In genomic region chr3:6819332-6819731, GRCm38 (mm10) we compare ENCODE assay signal across 16 mouse cellular contexts.
"Had no signal": no experiment of that assay in that cellular context is flagged by ENCODE, and none has a peak within 500 bp of the region (broad histone marks: within the 10 kb centered on the region; RNA-seq: fewer than 3 reads in every experiment).

No protein-coding gene starts in this region.

- H3K27ac ChIP-seq: intestine, embryonic 15.5 days; kidney, embryonic 15.5 days; limb, embryonic 15.5 days; liver, embryonic 12.5 days; lung, embryonic 15.5 days; neural tube, embryonic 12.5 days had no signal

- H3K9me3 ChIP-seq: intestine, embryonic 15.5 days; kidney, embryonic 15.5 days; limb, embryonic 15.5 days; liver, embryonic 12.5 days; lung, embryonic 15.5 days; neural tube, embryonic 12.5 days had no signal

- H3K4me2 ChIP-seq: intestine, embryonic 15.5 days; kidney, embryonic 15.5 days; limb, embryonic 15.5 days; liver, embryonic 12.5 days; lung, embryonic 15.5 days; neural tube, embryonic 12.5 days had no signal

- H3K9ac ChIP-seq: intestine, embryonic 15.5 days; kidney, embryonic 15.5 days; limb, embryonic 15.5 days; liver, embryonic 12.5 days; lung, embryonic 15.5 days; neural tube, embryonic 12.5 days had no signal

- H3K4me1 ChIP-seq: intestine, embryonic 15.5 days; kidney, embryonic 15.5 days; limb, embryonic 15.5 days; liver, embryonic 12.5 days; lung, embryonic 15.5 days; neural tube, embryonic 12.5 days had no signal

- H3K36me3 ChIP-seq: intestine, embryonic 15.5 days; kidney, embryonic 15.5 days; limb, embryonic 15.5 days; liver, embryonic 12.5 days; lung, embryonic 15.5 days; neural tube, embryonic 12.5 days had no signal

- H3K27me3 ChIP-seq: intestine, embryonic 15.5 days; kidney, embryonic 15.5 days; limb, embryonic 15.5 days; liver, embryonic 12.5 days; lung, embryonic 15.5 days; neural tube, embryonic 12.5 days had no signal

- DNase-seq: kidney, adult 18-20 months; kidney, postnatal 25 days; layer of hippocampus, adult 9-11 months; layer of hippocampus, postnatal 36 days; left cerebral cortex, postnatal 4 days; retina, postnatal 1 day; right cerebral cortex, postnatal 4 days; spleen, adult 18-20 months; thymus, adult 18-20 months; thymus, postnatal 14 days had no signal

- H3K4me3 ChIP-seq: intestine, embryonic 15.5 days; kidney, embryonic 15.5 days; limb, embryonic 15.5 days; liver, embryonic 12.5 days; lung, embryonic 15.5 days; neural tube, embryonic 12.5 days had no signal

- ATAC-seq: intestine, embryonic 15.5 days; liver, embryonic 12.5 days had no signal
